Mouse (Mus musculus) liver, adult (tissue): ENCODE results near the gene Med12l.

Experiments used
- GATA4 ChIP-seq: IDR thresholded peaks from 2 replicates; pipeline ENCODE4 v1.6.1; 2014; ENCODE audit warnings: mild to moderate bottlenecking, low read length; ENCODE audit not compliant: insufficient replicate concordance

Gene Med12l

DNA sequence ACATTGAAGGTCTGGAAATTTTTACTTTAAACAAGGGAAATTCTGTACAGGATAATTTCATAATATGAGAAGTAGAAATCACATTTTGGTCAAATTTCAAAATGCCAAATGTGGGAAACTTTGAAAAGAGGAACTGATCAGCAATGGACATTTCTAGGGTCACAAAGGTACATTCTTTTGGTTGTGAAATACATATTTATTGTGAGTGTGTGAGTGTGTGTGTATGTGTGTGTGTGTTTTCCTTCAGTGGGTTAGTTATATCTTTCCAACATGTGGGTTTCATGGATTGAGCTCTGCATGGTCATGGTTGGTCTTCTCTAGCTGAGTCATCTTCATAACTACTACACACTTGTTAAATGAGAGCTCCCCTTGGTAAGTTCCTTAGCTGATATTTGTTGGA, 206.8 kb downstream of the Med12l start:
- no peak for TF ChIP-seq GATA4

DNA sequence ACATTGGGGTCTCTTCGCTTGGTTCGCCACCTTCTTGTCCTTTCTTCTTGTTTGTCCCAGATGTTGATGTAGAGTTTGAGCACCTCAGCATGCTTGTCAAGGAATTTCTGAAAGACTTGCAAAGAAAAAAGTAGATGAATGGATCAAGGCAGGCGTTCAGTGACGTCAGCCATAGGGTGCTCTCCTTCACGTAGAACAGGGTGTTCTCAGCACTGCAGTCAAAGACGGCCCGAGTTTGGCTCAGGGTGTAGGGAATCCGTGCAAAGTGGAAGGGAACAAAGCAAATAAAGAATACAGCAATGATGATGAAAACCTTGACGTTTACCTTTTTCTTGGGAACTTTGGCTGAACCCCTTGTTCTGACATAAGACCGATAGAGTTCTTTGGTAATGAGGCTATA, 211.6 kb downstream of the Med12l start:
- TF ChIP-seq GATA4 = no peak

DNA sequence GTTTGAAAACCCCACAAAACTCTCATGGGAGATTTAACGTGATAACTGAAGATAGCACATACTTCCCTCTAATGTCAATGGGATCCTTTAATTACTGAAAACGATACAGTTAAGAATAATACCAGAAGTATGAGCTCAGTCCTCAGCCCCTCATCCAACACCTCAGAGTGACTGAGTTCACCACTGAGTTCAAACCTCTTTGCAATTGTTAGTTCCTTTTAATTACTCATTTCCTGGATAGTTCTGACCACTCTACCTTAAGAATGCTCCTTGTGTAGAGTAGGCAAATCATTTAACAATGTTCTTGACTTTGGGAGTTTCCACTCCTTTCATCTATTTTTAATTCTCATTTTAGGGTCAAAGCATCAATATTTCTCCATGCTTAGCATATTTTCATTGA, 213.7 kb downstream of the Med12l start:
- TF ChIP-seq GATA4 = no peak

DNA sequence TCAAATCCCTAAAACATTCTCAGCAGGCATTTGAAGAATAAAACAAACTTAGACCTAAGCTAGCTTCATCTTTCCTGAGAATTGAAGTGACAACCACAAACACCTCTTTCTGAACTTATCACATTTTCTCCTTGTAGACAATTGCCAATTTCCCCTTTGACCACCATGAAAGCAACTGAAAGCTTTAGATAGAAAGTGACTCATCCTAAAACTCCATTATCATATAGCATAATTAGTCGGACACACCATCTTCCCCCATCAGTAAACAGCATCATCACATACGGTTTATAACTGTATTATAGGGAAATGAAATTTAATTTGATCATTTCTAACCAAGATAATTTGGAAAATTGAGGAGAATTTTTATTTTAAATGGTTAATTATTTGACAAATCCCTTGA, 216.7 kb downstream of the Med12l start:
- no peak for TF ChIP-seq GATA4

DNA sequence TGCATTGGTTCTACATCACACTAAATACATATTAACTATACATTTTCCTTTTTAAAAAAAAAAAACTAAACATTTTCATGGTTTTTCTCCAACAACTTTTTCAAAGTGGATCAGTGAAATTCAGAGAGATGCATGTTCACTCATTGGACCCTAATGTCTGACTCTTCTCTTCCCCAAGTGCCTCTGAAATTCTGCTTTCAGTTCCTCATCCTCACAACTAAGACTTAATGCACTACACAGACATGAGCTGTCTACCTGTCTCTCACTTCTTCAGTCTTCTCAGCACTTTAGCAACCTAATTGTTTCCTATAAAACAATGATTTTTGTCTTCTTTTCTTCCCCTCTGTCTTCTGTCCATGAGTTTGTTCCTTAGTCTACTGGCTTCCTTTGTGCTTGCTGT, 219.8 kb downstream of the Med12l start:
- no peak for TF ChIP-seq GATA4

DNA sequence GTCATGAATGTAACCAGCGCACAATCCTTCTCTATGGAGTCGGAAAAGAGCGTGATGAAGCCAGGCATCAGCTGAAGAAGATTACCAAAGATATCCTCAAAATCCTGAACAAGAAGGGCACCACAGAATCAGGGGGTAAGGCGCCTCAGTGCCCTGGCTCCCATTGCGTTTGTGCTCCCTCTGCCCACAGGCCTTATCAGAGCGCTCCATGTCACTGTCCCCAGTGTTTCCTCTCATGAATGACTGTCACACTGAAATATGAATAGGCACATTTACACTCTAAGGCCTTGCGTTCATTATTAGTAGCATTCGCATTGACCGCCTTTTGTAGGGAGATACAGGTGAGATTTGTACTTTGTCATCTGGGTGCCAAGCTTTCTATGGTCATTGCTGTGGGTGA, 222.1 kb downstream of the Med12l start:
- no peak for TF ChIP-seq GATA4

DNA sequence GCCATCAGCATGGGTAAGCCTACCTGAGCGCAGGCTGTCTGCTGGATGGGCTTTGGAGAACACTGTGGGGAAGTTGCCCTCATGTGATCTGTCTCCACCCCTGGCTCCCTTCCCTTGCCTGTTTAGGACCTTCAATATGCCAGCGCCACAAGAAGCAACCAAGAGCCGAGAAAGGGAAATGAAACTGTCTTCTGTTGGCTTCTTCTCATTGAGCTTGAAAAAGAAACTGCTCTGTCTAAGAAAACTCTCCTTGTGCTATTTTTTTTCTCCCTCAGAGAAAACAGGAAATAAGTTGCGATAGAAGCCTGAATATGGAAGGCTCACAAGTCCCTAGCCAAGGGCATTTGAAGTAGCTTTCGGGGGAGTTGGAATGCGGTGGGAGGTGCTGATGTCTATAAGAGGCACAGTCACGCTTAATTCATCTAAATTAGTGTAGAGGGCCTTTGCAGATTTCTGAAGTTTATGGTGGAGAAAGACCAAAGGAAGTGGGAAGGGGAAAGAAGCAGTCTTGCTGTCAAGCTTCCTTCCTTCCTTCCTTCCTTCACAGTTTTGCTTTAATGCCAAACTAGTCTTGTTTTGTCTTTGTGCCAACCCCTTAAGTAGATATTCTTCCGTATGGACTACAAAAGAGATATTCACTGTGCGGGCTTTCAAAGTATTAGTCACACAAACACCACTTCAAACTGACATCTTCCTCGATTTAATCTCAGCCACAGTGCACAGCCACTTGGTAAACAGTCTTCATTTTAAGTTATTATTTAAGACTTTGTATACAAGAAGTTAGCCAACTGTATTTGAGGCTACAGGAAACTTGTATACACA, 223.3 kb downstream of the Med12l start:
- TF ChIP-seq GATA4 = 0 out of 2 replicates have a peak, but pooled peaks have one; percentile 7

DNA sequence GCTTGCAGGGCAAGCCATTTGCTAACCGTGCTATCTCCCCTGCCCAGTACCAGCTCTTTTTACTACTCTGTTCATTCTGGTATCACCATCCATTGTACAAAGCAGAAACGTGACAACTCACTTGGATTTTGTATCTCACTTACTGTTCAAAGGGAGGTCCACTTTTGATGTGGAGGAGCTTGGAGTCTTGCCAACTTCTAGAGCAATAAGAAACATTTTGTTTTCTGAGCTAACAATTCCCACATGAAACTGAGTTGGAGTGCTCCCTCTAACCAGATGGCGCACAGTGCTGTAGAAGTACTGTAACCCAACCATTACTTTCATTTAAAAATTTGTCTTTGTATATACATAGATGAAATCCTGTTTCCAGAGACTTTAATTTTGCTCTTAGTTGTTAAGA, 225.3 kb downstream of the Med12l start:
- TF ChIP-seq GATA4 = no peak

DNA sequence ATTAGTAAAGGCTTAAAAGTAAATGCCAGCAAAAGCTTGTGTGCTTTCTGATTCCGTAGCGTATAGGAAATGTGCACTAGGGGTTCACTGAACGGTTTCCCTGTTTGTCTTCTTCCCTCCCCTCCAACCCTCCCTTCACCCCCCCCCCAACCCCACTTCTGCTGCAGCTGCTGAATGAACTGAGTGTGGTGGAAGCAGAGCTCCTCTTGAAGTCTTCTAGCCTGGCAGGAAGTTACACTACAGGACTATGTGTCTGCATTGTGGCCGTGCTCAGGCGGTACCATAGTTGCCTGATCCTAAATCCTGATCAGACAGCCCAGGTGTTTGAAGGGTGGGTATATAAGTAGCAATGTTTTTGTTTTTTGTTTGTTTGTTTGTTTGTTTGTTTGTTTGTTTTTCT, 229.3 kb downstream of the Med12l start:
- no peak for TF ChIP-seq GATA4

DNA sequence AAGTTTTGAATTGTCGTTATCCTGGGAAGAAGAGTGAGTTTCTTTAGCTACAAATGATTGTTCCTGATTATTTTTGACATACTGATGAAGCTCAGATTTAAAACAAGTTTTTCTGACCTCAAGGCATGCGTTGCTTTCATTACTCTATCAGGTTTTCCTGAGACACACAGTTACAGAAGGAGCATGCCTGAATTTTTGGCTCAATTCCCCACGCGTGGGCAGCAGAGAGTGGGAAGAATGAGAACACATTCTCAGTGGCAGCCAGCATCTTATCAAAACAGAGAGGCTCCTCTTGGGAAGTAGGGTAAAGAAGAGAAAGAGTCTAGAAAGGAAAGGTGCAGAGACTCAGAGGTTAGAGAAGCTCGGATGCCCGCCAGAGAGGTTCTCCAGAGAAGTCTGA, 237.8 kb downstream of the Med12l start:
- TF ChIP-seq GATA4 = no peak

DNA sequence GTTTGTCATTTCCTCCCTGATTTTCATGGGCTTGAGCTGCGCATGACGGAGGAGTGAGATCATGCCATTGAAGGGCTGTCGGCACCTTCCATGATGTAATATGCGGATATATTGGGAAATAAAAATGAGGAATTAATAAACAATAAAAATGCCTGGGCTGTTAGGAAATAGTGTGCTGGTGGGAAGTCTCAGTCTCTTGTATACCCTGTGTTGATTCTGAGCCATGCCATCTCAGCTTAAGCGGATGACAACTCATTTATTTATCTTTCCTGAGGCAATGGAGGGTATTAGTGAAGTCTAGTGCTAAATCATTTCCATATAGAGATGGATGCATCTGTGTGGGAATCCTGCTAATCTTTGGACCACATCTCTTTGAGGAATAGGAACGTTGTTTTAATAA, 242.4 kb downstream of the Med12l start:
- no peak for TF ChIP-seq GATA4

DNA sequence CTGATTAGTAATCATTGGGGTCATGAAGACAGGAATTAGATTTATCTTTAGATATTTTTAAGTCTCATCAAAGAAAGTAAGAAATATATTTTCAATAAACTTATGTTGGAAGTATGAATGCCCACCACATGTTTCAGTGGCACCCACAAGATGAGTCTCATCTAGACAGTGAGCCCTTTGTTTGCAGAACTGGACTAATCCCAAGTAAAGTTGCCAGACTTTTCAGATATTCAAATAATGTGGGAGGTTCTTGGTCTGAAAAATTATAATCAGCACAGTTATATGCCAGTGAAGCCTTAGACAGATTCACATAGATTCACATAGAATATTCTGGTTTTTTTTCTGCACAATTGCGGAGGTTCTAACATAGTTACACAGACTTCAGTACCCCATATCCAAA, 244.8 kb downstream of the Med12l start:
- TF ChIP-seq GATA4 = no peak

DNA sequence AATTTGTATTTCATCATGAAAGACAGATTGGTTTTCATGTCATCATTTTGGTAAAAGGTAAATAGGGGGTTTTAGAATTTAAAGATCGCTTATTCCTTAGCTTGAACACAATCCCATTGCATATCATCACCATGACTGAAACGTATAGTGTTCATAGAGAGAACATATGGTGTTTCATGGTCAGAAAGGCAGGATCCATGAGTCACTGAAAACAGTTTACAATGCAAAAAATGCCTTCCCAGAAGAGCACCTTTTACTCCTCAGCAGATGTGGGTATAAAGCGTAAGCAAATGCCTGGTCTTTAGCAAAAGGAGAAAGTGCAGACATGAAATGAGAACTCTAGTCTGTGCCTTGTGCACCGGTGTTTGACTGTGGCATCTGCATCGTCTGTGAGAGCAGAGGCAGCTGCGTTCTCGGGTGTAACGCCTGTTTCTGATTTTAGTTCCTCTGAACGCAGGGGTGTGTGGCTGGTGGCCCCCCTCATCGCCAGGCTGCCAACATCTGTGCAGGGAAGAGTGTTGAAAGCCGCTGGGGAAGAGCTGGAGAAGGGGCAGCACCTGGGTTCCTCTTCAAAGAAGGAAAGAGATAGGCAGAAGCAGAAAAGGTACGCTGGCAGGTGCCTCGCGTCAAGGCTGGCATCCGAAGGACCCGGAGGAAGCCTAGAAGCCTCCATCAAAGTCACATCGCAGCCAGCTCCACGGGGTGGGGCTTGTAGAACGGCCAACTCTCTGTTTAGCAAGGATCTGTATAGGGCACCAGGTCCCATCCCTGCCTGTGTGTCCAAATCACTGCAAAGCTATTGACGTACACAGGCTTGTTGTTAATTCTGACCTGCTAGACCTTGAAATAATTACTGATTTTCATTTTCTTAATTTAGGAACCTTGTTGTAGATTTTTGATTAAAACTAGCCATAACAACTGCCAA, 252.4 kb downstream of the Med12l start:
- no peak for TF ChIP-seq GATA4

DNA sequence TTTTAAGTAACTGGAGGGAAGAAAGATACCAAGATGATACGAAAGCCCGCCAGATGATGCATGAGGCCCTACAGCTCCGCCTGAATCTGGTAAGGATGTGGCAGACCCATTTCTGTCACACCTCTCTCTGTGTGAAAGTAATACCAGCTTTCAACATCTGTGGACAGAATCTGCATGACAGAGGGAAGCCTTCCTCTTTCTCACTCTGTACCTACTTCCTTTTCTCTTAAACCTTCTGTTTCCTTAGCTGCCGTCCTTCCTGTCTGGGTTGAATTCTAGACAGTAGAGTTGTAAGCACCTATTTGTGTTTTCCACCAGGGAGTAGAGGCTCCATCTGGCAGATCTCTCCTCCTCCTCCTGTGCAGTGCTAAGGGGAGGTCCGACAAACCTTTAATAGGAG, 255.1 kb downstream of the Med12l start:
- no peak for TF ChIP-seq GATA4

DNA sequence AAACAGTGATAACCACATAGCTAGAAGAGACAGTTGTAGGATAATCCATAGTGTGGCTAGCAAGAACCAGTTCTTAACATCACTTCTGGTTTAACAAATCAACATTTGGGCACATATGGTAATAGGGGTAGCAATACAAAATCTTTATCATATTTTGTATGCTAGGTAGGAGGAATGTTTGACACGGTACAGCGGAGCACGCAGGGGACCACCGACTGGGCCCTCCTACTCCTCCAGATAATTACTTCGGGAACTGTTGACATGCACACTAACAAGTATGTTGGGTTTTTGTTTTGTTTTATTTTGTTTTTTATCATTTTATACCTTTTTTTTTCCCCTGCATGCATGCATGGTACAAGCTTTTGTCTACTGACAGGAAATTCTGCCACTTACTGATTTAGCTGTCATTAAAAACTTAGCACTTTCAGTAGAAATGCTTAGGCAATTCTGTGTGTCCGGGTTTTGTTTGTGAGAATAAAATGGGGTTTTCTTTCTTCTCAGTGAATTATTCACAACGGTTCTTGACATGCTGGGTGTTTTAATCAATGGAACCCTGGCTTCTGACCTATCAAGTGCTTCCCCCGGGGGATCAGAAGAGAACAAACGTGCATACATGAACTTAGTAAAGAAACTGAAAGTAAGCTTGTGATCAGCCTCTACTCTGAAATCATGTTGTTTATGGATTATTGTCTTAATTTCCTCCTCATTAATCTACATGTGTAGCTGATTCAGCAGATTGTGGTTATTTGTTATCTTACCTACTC, 256.3 kb downstream of the Med12l start:
- TF ChIP-seq GATA4 = no peak
